Mouse (Mus musculus) forebrain, embryonic 16.5 days (tissue): ENCODE measurements at regions not wholly inside any gene's neighbourhood (a gene's known extent, or its start where the extent isn't known, plus 50 kb on each side); places are given as distances from the start of the nearest gene placed in this dataset.
"Not testable (repeated sequence)": the region's sequence is repeated elsewhere in the genome, so short reads cannot be mapped to it uniquely, and the experiment has no call there.

Experiments
- ATAC-seq: fragments of 200-750 bp; cut with Nextera tagmentation; 2 replicates; pipeline ENCODE4 v1.8.0; 2017; ENCODE audit warnings: mild to moderate bottlenecking, moderate library complexity
- H3K27ac ChIP-seq: fragments of 300-500 bp; sonication (generic); 2 replicates; pipeline ENCODE4 v1.5.1; 2014; ENCODE audit warnings: low read length, control low read depth
- H3K27me3 ChIP-seq: fragments of 300-500 bp; sonication (generic); replicated peaks from 2 replicates; pipeline ENCODE4 v1.6.1; 2014; ENCODE audit warnings: low read length; ENCODE audit not compliant: control insufficient read depth, insufficient read depth
- H3K36me3 ChIP-seq: fragments of 300-500 bp; sonication (generic); 2 replicates; pipeline ENCODE4 v1.6.1; 2014; ENCODE audit not compliant: control insufficient read depth, insufficient read depth
- H3K4me1 ChIP-seq: fragments of 300-500 bp; sonication (generic); replicated peaks from 2 replicates; pipeline ENCODE4 v1.6.1; 2014; ENCODE audit warnings: low read length; ENCODE audit not compliant: control insufficient read depth, insufficient read depth
- H3K4me2 ChIP-seq: fragments of 300-500 bp; sonication (generic); 2 replicates; pipeline ENCODE4 v1.6.1; 2014; ENCODE audit warnings: mild to moderate bottlenecking, low read length, control low read depth
- H3K4me3 ChIP-seq: fragments of 300-500 bp; sonication (generic); replicated peaks from 2 replicates; pipeline ENCODE4 v1.5.1; 2014; ENCODE audit warnings: mild to moderate bottlenecking, low read length, control low read depth
- H3K9ac ChIP-seq: fragments of 300-500 bp; sonication (generic); replicated peaks from 2 replicates; pipeline ENCODE4 v1.6.1; 2014; ENCODE audit warnings: low read depth, low read length, control low read depth
- H3K9me3 ChIP-seq: fragments of 300-500 bp; sonication (generic); 2 replicates; pipeline ENCODE4 v1.6.1; 2016; ENCODE audit warnings: low read length; ENCODE audit not compliant: control insufficient read depth
- WGBS: fragments of 180-500 bp; shearing (Covaris S2); extraction: QIAGEN DNeasy Blood & Tissue Kit; methylation state at CpG from one replicate; pipeline ENCODE4 v1.1.7; 2014; 5-methylcytosine and 5-hydroxymethylcytosine counted together

- not testable (repeated sequence) for H3K4me1 ChIP-seq, ATAC-seq, H3K27me3 ChIP-seq, H3K9ac ChIP-seq, H3K4me2 ChIP-seq, H3K27ac ChIP-seq, H3K4me3 ChIP-seq, H3K36me3 ChIP-seq, H3K9me3 ChIP-seq
- 96% methylated on average over 12 of the region's 12 CpGs for WGBS
These were observed 125.8 kb upstream of the Ubl3 start for GRCm38 (mm10) chr5:148678285-148678937.

- 78% methylated on average over 12 of the region's 12 CpGs for WGBS
- no peaks in the 10 kb centered on the region for H3K9me3 ChIP-seq
- H3K4me3 ChIP-seq = no peak overlapping the region
- H3K4me2 ChIP-seq = no peak overlapping the region
- ATAC-seq = no peak
- H3K4me1 ChIP-seq = no peaks in the 10 kb centered on the region
- H3K27ac ChIP-seq = no peak overlapping the region
- H3K27me3 ChIP-seq = no peaks in the 10 kb centered on the region
- H3K36me3 ChIP-seq = no peaks in the 10 kb centered on the region
- H3K9ac ChIP-seq = no peak overlapping the region
These were observed 121.7 kb upstream of the Ubl3 start for GRCm38 (mm10) chr5:148674281-148674680.

GRCm38 (mm10) chr5:148662281-148662741, 109.7 kb upstream of the Ubl3 start:
- Histone ChIP-seq H3K4me1 (no peaks in the 10 kb centered on the region), H3K27me3 (no peaks in the 10 kb centered on the region), H3K9me3 (peaks cover 4% of the 10 kb centered on the region), H3K9ac (no peak overlapping the region), H3K36me3 (no peaks in the 10 kb centered on the region), H3K4me3 (no peak overlapping the region), H3K4me2 (peak overlapping the region; percentile 31; the same call in 1 of the 2 replicates), H3K27ac (no peak overlapping the region; the same call in 1 of the 2 replicates)
- ATAC-seq = peak; percentile 70
- WGBS = 63% methylated on average over 15 of the region's 15 CpGs

- Histone ChIP-seq H3K27ac (no peak overlapping the region), H3K4me1 (no peaks in the 10 kb centered on the region), H3K27me3 (no peaks in the 10 kb centered on the region), H3K4me2 (no peak overlapping the region), H3K9me3 (peaks cover 4% of the 10 kb centered on the region), H3K9ac (no peak overlapping the region), H3K4me3 (no peak overlapping the region), H3K36me3 (no peaks in the 10 kb centered on the region)
- WGBS = 88% methylated on average over 4 of the region's 4 CpGs
- no peak for ATAC-seq
These were observed 108.5 kb upstream of the Ubl3 start for GRCm38 (mm10) chr5:148661120-148661519.

- Histone ChIP-seq H3K9me3 (peaks cover 4% of the 10 kb centered on the region), H3K4me1 (no peaks in the 10 kb centered on the region), H3K27ac (no peak overlapping the region), H3K4me3 (no peak overlapping the region), H3K36me3 (no peaks in the 10 kb centered on the region), H3K9ac (no peak overlapping the region), H3K27me3 (no peaks in the 10 kb centered on the region), H3K4me2 (no peak overlapping the region)
- no peak for ATAC-seq
- 60% methylated on average over 4 of the region's 4 CpGs for WGBS
These were observed 105.5 kb upstream of the Ubl3 start for GRCm38 (mm10) chr5:148657936-148658640.

- H3K9me3 ChIP-seq = no peaks in the 10 kb centered on the region
- no peak overlapping the region for H3K4me2 ChIP-seq
- WGBS = 56% methylated on average over 6 of the region's 7 CpGs
- H3K27ac ChIP-seq = no peak overlapping the region
- no peak overlapping the region for H3K9ac ChIP-seq
- no peaks in the 10 kb centered on the region for H3K4me1 ChIP-seq
- no peak for ATAC-seq
- H3K4me3 ChIP-seq = no peak overlapping the region
- H3K27me3 ChIP-seq = no peaks in the 10 kb centered on the region
- H3K36me3 ChIP-seq = no peaks in the 10 kb centered on the region
These were observed 100.1 kb upstream of the Ubl3 start for GRCm38 (mm10) chr5:148652525-148653243.

- H3K9me3 ChIP-seq = no peaks in the 10 kb centered on the region
- H3K4me1 ChIP-seq = no peaks in the 10 kb centered on the region
- no peak overlapping the region for H3K4me3 ChIP-seq
- no peak overlapping the region for H3K27ac ChIP-seq
- no peaks in the 10 kb centered on the region for H3K27me3 ChIP-seq
- H3K4me2 ChIP-seq = no peak overlapping the region
- no peak for ATAC-seq
- WGBS = 64% methylated on average over 4 of the region's 4 CpGs
- no peak overlapping the region for H3K9ac ChIP-seq
- no peaks in the 10 kb centered on the region for H3K36me3 ChIP-seq
These were observed 99.1 kb upstream of the Ubl3 start for GRCm38 (mm10) chr5:148651736-148652135.

- H3K9me3 ChIP-seq, H3K4me2 ChIP-seq, H3K27ac ChIP-seq, H3K27me3 ChIP-seq, ATAC-seq, H3K4me3 ChIP-seq, H3K4me1 ChIP-seq, H3K9ac ChIP-seq, H3K36me3 ChIP-seq: not testable (repeated sequence)
- WGBS = 94% methylated on average over 7 of the region's 7 CpGs
These were observed 97.0 kb upstream of the Ubl3 start for GRCm38 (mm10) chr5:148649573-148649972.

GRCm38 (mm10) chr5:148649123-148649522, 96.5 kb upstream of the Ubl3 start:
- Histone ChIP-seq H3K27ac (no peak overlapping the region), H3K4me2 (no peak overlapping the region), H3K36me3 (no peaks in the 10 kb centered on the region), H3K4me3 (no peak overlapping the region), H3K9ac (no peak overlapping the region), H3K9me3 (peaks cover 2% of the 10 kb centered on the region; the same call in 1 of the 2 replicates), H3K27me3 (no peaks in the 10 kb centered on the region), H3K4me1 (no peaks in the 10 kb centered on the region)
- ATAC-seq = no peak
- WGBS = 68% methylated on average over 9 of the region's 9 CpGs
